Mouse (Mus musculus) C2C12 (cell line): Measurements from ENCODE around the gene Lsm7.

Source experiments
- CEBPB ChIP-seq: IDR thresholded peaks from one replicate; pipeline ENCODE4 v1.6.1; 2011; ENCODE audit warnings: low read depth, mild to moderate bottlenecking, control low read depth, moderate library complexity
- CTCF ChIP-seq: IDR thresholded peaks from one replicate; pipeline ENCODE4 v1.5.1; 2011; ENCODE audit not compliant: control insufficient read depth, insufficient read depth, insufficient read length
- FOSL1 ChIP-seq: IDR thresholded peaks from one replicate; pipeline ENCODE4 v1.8.0; 2011; ENCODE audit warnings: mild to moderate bottlenecking, low read length; ENCODE audit not compliant: poor library complexity, insufficient read depth, severe bottlenecking
- MAX ChIP-seq: IDR thresholded peaks from one replicate; pipeline ENCODE4 v1.6.1; 2011; ENCODE audit warnings: mild to moderate bottlenecking, control low read depth
- MYOD1 ChIP-seq: IDR thresholded peaks from one replicate; pipeline ENCODE4 v1.6.1; 2011; ENCODE audit warnings: low read depth; ENCODE audit not compliant: control insufficient read depth, insufficient read length
- MYOG ChIP-seq: IDR thresholded peaks from one replicate; pipeline ENCODE4 v1.6.1; 2011; ENCODE audit not compliant: control insufficient read depth, insufficient read length; ENCODE audit errors: extremely low read depth
- USF1 ChIP-seq: IDR thresholded peaks from one replicate; pipeline ENCODE4 v1.6.1; 2011; ENCODE audit warnings: low read depth, mild to moderate bottlenecking, control low read depth, moderate library complexity

DNA sequence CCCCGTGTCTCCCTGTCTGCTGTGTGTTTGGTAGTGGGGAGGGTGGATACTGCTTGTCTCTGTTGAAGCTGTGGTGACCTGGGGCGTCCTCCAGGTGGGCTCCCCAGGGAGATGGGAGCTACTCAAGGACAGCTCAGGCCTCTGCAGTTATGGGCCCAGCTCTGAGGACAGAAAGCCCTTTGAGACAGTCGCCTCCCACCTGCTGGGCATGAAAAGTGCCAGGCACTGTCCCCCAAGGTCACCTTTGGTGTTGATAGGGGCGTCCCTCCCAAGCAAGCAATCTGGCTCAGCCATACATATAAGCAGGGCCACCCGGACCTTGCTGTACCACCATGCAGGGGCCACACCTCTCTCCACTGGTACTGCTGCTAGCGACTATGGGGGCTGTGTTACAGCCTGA, 50.1 kb downstream of the Lsm7 start, which contains the start of gene Amh:
- TF ChIP-seq CTCF (no peak), MYOD1 (no peak), MAX (no peak), USF1 (no peak), MYOG (no peak), FOSL1 (no peak), CEBPB (no peak)
